Mouse (Mus musculus) erythroblast, embryonic 14.5 days (primary cell): Measurements from ENCODE around the gene Oat.

ENCODE experiments used
- GATA1 ChIP-seq: IDR thresholded peaks from 2 replicates; pipeline ENCODE4 v1.6.1; 2012; ENCODE audit warnings: low read length, inconsistent platforms, mixed read lengths
- TAL1 ChIP-seq: IDR thresholded peaks from 3 replicates; pipeline ENCODE4 v1.6.1; 2012; ENCODE audit warnings: low read length, inconsistent platforms, mixed read lengths

DNA sequence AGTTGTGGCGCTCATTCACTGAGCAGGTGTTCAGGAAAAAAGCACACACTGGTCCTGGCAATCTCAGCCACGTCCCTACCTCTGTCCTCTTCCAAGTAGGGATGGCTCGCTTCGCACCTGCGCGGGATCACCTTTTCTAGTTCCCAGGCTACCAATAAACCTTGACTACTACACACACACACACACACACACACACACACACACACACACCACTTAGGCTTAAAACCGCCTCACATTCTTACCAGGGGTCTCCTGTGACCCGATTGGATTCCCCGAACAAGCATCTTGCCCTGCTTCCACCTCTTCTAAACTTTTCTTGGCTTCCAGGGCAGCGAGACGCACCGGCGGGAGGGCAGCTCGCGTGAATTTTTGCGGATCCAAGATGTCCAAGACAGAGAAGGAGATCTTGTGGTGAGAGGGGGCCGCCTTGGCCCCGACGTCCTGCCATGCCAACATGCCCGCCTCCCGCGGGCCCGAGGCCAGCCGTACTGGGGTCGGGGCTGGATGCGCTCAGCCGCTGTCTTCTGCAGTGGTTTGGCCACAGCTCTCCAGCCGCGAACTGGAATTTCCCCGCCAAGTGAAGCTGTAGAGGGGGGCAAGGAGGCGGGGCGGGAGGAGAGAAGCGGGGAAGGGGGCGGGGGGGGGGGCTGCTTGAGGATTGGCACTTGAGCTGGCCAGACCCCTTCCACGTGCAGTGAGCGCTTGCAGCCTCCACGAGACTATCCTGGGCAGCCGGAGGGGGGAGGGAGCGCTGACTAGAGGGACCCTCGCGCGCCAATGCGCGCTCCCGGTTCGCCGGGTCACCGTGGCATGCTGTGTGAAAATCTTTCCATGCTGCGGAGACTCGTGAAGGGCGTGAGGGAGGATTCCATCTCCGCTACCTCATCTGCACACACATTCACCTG, 23.1 kb upstream of the Oat start, which contains the start of gene Nkx1-2:
- TF ChIP-seq GATA1 (no peak), TAL1 (no peak)
